Mouse (Mus musculus): ENCODE measurements around the gene Zfp369.
"Not testable (repeated sequence)": the region's sequence is repeated elsewhere in the genome, so short reads cannot be mapped to it uniquely, and the experiment has no call there.

Zfp369 gene

DNA sequence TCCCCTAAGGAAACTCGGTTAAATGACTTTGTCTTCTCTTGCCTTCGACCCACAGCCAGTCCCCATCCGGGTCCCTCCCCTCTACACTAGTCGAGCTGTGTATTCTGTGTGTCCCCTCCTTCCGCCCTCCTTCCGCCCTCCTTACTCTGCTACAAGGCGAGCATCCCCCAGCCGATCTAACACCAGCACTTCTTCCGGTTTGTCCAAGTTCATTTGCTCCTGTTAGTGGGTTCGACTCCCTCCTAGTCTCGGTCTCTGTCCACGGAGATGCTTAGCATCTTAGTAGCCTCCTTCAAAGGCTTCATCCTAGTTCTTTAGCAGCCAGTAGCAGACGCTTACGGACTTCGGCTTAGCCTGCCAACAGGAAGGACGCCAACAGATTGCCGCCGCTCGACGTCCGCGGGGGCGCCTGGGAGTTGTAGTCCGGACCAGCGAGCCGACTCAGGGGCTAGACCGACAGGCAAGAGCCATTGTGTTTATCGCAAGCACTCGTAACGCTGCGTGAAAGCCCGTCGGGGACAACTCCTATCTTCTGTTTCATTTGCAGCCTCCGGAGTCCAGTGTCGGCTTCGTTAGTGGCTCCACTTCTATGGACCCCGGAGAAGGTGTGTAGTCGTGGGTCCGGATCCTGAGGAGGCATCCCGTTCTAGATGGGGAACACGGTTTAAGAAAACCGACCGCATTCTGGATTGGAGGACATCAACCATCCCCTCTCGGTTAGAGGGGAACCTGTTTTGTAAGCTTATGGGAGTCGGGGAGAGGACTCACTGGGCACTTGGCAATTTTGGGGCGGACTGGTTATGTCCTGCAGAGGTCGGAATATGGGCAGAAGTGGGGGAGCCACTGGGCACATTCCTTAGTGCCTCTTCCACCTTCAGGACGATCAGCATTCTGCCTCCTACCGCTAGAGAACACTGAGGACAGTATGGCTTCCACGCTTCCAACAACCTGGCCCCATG is at the start of gene Zfp369:
Gene Zfp369 (plus strand): TSS at position 432 of the 959 bp plus-strand sequence.
- peak; percentile 88 for DNase-seq (ENCODE audit: low spot score)

DNA sequence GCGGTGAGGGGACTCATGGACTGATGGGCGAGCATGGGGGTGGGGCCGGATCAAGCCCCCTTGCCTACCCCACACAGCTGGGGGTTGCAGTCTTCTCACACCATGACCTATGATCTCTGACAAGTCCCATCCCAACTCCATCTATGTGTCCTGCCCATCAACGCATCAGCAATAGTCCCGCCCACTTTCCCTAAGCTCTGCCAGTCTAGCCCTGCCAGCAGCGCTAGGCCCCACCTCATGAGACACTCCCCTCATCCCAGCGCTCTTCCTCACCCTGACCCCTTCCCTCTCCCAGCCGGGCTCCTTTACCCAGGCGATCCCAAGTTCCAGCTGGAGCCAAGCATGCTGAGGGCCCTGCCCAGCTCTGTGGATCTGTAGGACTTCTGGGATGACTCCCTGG is 41.4 kb upstream of the Zfp369 start:
- no peak for DNase-seq (ENCODE audit: low spot score)

DNA sequence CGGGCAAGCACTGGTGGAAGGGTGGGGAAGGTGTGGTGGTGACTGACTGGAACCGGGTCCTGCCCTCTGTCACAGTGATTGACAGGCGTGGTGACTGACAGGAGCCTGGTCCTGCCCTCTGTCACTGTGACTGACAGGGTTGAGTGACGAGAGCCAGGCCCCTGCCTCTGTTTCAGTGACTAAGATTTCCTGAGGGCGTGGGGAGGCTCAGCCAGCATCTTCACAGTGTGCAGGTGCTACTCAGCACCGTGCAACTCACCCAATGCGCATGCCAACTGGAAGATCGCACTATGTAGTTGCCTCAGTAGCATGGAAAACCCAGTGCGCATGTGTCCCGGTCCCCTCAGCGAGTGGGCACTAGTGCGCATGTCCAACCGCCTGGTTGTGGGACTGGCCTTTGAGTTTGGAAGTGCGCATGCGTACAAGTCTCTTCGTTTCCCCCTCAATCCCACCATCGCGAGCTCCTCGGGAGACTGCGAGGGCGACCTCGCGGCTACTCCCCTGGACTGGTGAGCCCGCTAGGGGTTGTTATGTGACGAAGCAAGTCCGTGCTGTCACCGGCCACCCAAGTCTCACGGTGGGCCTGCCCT is 38.0 kb upstream of the Zfp369 start:
- DNase-seq (ENCODE audit: low spot score) = peak; percentile 89

DNA sequence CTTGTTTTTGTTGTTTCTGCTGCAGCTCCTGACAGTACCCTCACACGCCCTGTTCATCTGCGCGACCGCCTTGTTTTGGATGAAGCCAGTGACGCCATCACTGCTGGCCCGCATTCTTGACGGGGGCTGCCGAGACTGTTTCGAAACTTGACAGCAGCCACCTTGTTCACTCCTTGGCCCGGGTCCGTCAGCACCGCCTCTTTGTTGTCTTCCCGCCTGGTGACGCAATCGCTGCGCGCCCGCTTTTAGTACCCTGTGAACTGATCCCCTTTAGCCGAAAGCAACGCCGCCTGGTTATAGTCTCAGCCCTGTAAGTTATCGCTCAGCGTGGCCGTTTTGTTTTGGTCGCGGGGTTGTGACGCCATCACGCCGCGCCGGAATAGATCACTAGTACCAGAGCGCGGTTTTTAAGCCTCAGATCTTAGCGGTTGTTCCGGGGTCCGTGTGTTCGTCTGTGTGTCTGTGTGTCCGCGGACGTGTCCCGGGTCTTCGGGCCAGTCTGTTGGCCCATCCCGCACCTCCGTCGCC is 37.5 kb upstream of the Zfp369 start:
- DNase-seq (ENCODE audit: low spot score) = peak; percentile 87

DNA sequence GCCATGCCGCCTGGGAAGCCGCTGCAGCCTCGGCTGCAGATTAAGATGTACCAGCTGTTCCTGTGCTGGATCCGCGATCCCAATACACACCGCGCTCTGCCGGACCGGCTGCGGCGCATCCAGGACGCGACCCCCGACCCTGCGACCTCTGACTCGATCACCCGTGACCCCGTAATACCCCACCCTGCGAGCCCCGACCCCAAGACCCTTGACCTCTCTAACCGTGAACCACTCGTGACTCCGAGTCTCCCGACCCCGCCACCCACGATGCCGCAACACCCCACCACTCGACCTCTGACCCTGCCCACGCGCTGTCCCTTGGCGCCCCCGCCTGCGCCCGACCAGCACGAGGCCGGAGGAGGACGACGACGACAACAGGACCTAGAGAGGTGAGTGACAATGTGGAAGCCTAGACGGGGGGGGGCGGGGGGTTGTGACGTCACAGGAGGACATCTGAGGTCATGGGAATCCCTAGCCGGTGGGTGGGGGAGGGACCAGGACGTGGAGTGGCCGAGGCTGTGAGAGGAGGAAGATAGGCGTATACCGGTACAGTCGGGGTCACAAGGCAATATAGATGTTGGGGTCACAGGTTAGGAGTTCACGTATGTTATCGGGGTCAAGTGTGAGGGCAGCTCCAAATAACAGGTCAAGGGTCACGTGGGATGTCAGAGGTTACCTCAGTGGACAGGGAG is 36.8 kb upstream of the Zfp369 start:
- DNase-seq (ENCODE audit: low spot score) = peak; percentile 26

DNA sequence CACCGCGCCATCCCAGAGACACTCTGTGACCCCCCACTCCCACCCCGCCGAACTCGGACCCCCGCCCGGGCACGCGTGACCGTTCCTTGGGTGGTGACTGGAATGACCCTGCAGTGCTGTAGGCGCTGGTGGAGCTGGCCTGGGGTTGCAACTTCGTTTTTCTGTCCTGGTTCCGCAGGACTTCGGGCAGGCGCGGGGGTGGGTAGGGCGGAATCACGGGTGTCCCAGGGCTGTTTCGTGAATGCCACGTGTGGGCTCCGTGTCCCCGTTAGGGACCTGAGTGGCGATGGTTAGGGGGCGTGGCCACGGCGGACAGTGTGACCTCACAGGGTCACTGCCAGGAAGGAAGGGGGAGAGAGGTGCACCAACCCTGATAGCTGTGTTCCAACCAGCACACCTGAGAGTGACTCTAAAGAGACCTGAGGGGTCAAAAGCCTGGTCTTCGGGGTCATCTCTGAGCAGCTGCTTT is 36.3 kb upstream of the Zfp369 start:
- no peak for DNase-seq (ENCODE audit: low spot score)

DNA sequence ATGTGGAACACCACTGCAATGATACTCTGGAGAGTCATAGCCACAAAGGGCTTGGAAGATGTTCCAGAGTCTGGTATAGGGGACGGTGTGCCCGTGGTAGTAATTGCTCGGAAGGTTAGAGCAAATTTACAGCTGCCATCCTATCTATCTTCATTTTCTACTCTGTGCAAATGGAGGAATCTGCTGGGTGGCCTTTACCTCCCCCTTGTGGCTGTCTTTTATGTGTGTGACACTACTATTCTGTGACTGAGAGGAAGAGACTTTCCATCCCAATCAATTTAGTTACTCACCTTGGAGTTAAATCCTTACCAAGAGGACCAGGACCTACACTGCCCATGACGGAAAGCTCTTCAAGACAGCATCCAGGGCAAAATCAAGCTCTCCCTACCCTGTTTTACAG is 35.3 kb upstream of the Zfp369 start:
- no peak for DNase-seq (ENCODE audit: low spot score)

DNA sequence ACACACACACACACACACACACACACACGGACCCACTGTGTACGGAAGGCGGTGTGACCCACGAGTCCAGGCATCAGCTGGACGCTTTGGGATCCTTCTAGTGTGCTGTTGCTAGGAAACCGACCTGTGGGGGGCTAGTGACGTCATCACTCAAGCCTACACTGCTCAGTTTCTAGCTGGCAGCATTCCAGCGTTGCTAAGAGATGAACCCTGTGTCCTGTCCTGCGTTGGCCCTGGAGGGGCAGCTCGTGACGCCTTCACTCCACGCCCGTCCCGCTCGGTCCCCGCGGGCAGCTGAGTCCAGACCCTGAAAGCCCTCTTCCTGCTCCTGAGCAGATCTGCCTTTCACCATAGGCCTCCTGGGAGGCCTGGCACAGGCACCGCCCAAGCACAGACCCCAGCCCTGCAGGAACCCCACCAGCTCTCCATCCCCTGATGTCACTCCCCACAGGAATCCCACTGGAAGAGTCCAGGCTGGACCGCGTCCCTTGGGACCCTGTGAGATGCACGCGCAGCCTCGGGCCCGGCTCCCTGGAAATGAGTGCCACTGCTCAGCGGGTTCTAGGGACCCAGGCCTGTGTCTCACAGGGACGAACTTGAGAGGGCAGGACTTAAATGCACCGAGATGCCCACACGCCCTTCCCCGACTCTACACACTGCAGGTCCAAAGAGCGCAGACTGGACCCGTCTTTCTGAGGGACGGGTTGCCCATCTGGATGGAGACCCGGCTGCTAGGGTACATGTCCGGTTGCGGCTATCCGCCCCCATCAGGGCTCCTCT is 20.2 kb upstream of the Zfp369 start:
- no peak for DNase-seq (ENCODE audit: low spot score)

DNA sequence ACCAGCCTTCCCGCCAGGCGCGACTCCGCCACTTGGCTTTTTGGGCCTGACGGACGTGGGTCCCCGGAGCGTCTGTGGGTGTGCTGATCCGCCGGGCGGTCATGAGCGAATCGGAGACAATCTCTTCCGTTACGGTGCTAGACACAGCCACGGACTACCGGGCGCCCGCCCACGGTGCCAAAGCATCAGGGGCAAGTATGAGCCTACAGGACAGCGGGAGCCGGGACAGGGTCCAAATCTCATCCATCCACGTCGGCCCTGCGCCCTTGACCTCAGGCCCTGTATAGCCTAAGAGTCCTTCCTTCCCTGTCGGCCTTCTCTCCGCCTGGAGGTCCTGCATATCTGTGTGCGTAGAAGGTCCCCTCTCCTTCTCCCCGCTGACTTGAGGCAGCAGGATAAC is 19.4 kb upstream of the Zfp369 start, which contains the start of gene Gm10775:
Gene Gm10775 (plus strand): TSS at position 301 of the 400 bp plus-strand sequence.
- DNase-seq (ENCODE audit: low spot score) = no peak

DNA sequence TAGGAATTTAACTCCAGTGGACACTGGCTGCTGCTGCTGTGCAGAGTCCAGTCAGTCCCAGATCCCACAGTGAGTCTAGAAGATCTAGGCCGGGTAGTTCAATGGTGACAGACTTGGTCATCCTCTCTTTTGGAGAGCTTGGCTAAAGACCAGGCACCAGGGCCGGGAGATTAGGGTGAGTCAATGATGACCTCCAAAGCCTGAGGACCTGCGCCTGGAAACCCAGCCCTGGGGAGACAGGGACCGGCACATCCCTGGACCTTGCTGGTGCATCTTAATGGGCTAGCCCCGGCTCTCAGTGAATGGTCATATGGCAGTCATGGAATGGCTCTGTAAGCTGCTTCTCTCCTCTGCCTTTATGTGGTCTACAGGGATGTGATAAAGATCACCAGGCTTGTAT is 16.5 kb upstream of the Zfp369 start:
- DNase-seq (ENCODE audit: low spot score) = no peak

DNA sequence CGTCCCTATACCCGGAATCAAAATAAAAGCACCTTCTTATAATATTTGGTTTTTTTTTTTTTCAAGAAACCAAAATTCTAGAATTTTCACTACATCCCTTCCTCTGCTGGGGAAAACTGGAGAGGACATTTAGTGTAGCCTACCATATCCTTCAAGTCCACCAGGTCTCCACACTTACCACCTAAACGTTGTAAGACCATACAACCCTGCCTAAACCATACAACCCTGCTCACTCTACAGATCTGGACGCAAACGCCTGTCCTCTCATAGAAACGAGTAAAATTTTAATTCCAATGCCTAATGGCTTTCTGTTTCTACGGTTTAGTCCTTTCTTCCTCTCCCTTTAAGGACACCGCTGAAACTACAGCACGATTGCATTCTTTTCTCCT is 626 bp upstream of the Zfp369 start:
- no peak for DNase-seq (ENCODE audit: low spot score)

DNA sequence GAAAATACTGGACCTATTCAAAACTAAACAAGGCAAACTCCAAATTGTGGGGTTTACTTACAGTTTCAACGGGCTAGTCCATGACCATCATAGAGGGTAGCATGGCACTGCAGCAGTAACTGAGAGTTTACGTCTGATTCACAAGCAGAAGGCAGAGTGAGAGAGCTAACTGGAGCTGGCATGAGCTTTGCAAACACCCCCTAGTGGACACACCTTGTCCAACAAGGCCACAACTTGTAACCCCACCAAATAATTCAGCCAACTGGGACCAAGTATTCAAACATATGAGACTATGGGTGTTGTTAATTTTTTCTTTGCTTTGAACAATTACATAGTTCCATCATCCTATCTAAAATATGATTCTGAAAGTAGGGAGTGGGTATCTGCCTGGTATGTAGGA is 8.2 kb downstream of the Zfp369 start:
- DNase-seq (ENCODE audit: low spot score) = no peak

DNA sequence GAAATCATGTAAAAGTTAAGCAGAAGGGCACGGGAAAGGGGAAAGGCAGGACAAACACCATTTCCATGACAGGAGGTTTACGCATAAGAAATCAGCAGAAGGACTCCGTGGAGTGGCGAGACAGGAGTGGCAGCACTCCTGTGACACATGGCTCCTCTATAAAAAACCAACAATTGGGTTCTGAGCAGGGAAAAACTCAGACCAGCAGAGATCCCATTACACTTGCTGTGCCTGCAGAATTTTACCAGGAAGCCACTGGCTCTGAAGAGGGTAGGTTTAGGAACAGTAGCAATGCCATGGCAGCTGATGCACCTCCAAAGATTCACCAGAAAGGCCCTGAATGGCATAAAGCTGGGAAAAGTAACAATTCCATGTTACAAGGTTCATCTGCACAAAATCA is 17.7 kb downstream of the Zfp369 start:
- no peak for DNase-seq (ENCODE audit: low spot score)

DNA sequence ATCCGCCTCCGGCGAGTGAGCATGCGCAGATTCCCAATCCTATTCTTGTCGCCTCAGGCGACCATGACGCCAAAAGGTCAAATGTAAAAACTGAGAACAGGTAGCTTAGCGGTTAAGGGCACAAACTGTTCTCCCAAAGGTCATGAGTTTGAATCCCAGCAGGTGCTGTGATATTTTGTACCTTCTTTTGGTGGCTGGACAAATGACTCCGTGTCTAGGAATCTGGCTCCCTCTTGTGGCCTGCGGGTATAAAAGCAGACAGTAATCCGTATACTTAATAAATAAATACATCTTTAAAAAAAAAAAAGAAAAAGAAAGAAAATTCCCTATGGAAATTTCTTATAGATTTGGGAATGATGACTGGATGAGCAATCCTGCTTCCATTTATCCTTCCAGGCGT is 32.2 kb downstream of the Zfp369 start:
- not testable (repeated sequence) for DNase-seq (ENCODE audit: low spot score)

DNA sequence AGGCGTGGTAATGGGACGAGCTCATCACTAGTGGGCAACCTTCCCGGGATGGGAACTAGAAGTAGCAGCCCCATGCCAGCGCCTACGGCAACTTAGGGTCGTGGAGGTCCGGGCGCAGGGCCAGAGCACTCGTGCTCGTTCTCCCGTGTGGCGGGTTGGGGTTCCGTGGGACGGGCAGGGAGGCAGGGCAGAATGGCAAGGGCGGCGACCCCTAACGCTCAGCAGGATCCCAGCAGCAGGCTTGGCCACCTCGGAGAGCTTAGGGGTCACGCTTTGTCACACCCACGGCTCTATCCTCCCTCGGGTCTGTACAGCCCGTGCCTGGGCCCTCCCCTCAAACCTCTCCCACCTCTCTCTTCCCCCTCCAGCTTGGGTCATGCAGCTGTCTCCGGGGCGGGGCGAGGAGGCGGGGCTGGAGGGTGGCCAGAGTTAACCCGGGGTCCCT is 32.7 kb downstream of the Zfp369 start:
- DNase-seq (ENCODE audit: low spot score) = no peak

DNA sequence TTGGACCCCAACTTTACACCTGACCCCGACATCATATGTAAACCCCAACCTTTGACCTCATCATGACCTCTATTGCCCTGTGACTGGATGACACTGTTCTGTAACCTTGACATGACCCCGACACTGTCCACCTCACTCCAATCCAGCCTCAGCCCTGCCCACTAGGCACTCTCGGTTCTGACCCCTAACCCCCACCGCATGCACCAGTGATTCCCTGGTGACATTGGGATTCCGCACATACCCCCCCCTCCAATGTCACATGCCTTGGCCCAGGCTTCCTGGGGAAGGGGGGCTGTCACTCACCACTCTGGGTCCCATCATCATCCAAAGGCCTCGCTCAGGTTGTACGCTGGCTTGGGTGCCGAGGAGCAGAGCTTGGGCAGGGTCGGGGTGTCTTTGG is 33.2 kb downstream of the Zfp369 start:
- DNase-seq (ENCODE audit: low spot score) = no peak

DNA sequence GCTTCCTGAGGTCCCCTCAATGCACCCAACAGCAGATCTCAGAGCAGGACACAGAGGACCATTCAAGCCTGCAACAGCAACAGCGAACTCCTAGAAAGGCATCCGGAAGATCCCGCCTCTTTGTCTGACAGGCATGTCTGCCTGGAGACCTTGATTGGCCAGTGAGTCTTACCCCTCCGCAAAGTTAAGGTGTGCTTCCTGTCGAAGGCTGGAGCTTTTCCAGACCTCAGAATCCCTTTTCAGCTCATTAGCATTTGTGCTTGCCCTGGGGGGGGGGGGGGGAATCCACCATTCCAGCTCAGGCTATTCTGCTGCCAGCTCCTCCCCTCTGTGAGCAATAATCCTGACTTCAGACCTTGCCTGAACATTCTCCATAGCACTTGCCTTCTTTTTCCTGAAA is 69.9 kb downstream of the Zfp369 start:
- DNase-seq (ENCODE audit: low spot score) = not testable (repeated sequence)

DNA sequence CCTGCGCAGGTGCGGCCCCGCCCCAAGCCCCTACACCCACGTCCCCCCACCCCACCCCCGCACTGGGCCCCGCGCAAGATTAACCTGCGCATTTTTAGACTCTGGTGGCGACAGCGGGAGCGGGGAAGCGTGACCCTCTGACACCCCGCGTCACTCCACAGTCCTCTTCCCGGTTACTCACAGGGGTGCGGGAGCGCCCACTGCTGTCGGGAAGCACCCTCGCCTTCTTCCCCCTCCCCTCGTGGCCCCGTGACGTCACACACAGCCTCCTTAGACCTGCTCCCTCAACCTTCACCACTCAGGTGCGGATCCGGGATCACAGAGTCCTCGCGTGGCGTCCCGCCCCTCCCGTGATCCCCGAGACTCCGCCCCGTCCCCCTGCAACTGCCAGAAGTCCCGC is 73.2 kb downstream of the Zfp369 start:
- DNase-seq (ENCODE audit: low spot score) = not testable (repeated sequence)
